Mouse (Mus musculus) embryonic facial prominence, embryonic 11.5 days (tissue): ENCODE results near the gene Gpr157. TPM values are rescaled to one million over a fixed set of nuclear protein-coding genes. Genes with fewer than 3 reads are reported as not detected.

Experiments
- ATAC-seq: fragments of 200-750 bp; cut with Nextera tagmentation; replicated peaks from 2 replicates; pipeline ENCODE4 v1.8.0; 2017; ENCODE audit warnings: low read depth; ENCODE audit not compliant: insufficient number of reproducible peaks, low FRiP score, low TSS enrichment
- DNase-seq: peaks from one replicate; pipeline ENCODE4 v3.0.0-alpha.2; 2015; ENCODE audit warnings: low spot score
- H3K27ac ChIP-seq: fragments of 300-500 bp; sonication (generic); replicated peaks from 2 replicates; pipeline ENCODE4 v1.5.1; 2014; ENCODE audit warnings: mild to moderate bottlenecking, low read depth, low read length, control low read depth
- H3K27me3 ChIP-seq: fragments of 300-500 bp; sonication (generic); 2 replicates; pipeline ENCODE4 v1.6.1; 2014; ENCODE audit warnings: mild to moderate bottlenecking, low read length, moderate library complexity, mixed read lengths; ENCODE audit not compliant: control insufficient read depth, insufficient read depth
- H3K36me3 ChIP-seq: fragments of 300-500 bp; sonication (generic); replicated peaks from 2 replicates; pipeline ENCODE4 v1.6.1; 2014; ENCODE audit warnings: low read depth, mild to moderate bottlenecking, low read length, moderate library complexity, mixed read lengths; ENCODE audit not compliant: control insufficient read depth, insufficient read depth
- H3K4me1 ChIP-seq: fragments of 300-500 bp; sonication (generic); 2 replicates; pipeline ENCODE4 v1.6.1; 2014; ENCODE audit warnings: low read length, mixed read lengths; ENCODE audit not compliant: control insufficient read depth, insufficient read depth
- H3K4me2 ChIP-seq: fragments of 300-500 bp; sonication (generic); 2 replicates; pipeline ENCODE4 v1.6.1; 2014; ENCODE audit warnings: low read depth, mild to moderate bottlenecking, control low read depth, low read length, moderate library complexity
- H3K4me3 ChIP-seq: fragments of 300-500 bp; sonication (generic); 2 replicates; pipeline ENCODE4 v1.5.1; 2014; ENCODE audit warnings: low read depth, low read length, control low read depth
- H3K9ac ChIP-seq: fragments of 300-500 bp; sonication (generic); replicated peaks from 2 replicates; pipeline ENCODE4 v1.6.1; 2014; ENCODE audit warnings: mild to moderate bottlenecking, control low read depth, low read length
- H3K9me3 ChIP-seq: fragments of 300-500 bp; sonication (generic); replicated peaks from 2 replicates; pipeline ENCODE4 v1.6.1; 2016; ENCODE audit warnings: mild to moderate bottlenecking, low read length, inconsistent platforms, mixed read lengths; ENCODE audit not compliant: control insufficient read depth
- WGBS: fragments of 180-500 bp; shearing (Covaris S2); extraction: QIAGEN DNeasy Blood & Tissue Kit; methylation state at CpG from one replicate; pipeline ENCODE4 v1.1.7; 2014; 5-methylcytosine and 5-hydroxymethylcytosine counted together
- polyA plus RNA-seq: library from polyadenylated mRNA; unstranded; fragments of >200 nt; fragmentation: Nextera tagmentation; extraction: Ambion mirVana; gene quantifications from 2 replicates; pipeline ENCODE4 v1.2.1, GENCODE M21; 2014

Gpr157 gene
- polyA plus RNA-seq, 1 experiment from 2014 or later = 0.28 TPM

DNA sequence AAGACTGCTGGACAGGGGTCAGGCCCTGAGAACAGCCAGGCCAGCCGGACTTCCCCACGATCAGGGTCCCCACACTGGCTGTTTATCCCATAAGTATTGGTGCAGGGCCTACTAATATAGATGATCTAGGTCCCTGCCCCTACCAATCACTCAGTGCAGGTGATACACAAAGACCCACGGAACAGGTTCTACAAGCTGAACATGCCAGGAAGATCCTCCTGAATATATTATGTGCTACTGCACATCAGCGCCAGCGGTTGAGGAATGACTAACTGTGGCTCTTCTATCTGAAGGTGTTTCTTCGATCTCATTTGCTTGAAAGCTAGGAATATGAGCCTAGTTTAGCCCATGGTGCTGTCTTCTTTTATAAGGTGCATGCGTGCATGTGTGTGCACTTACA lies 11.8 kb upstream of the Gpr157 start:
- no peaks in the 10 kb centered on the region for H3K4me1 ChIP-seq
- no peak overlapping the region for H3K4me3 ChIP-seq
- WGBS = 87% methylated on average over 7 of the region's 7 CpGs
- H3K9ac ChIP-seq = no peak overlapping the region
- no peaks in the 10 kb centered on the region for H3K27me3 ChIP-seq
- ATAC-seq (no peak), DNase-seq (peak; percentile 53)
- H3K36me3 ChIP-seq = no peaks in the 10 kb centered on the region
- H3K27ac ChIP-seq = no peak overlapping the region
- H3K4me2 ChIP-seq = no peak overlapping the region
- H3K9me3 ChIP-seq = no peaks in the 10 kb centered on the region

- no peaks in the 10 kb centered on the region for H3K4me1 ChIP-seq
- no peaks in the 10 kb centered on the region for H3K9me3 ChIP-seq
- no peaks in the 10 kb centered on the region for H3K27me3 ChIP-seq
- ATAC-seq (no peak), DNase-seq (no peak)
- no peak overlapping the region for H3K27ac ChIP-seq
- H3K4me2 ChIP-seq = no peak overlapping the region
- H3K9ac ChIP-seq = no peak overlapping the region
- 38% methylated on average over 18 of the region's 18 CpGs for WGBS
- no peak overlapping the region for H3K4me3 ChIP-seq
- H3K36me3 ChIP-seq = no peaks in the 10 kb centered on the region
Observed at GRCm38 (mm10) chr4:150076147-150076546, 11.0 kb upstream of the Gpr157 start.

- Histone ChIP-seq H3K4me1 (no peaks in the 10 kb centered on the region), H3K36me3 (no peaks in the 10 kb centered on the region), H3K9ac (no peak overlapping the region), H3K27ac (no peak overlapping the region), H3K4me3 (no peak overlapping the region), H3K4me2 (no peak overlapping the region), H3K9me3 (no peaks in the 10 kb centered on the region), H3K27me3 (no peaks in the 10 kb centered on the region)
- no peak for DNase-seq
- WGBS = 67% methylated on average over 2 of the region's 2 CpGs
- ATAC-seq = no peak
Observed at GRCm38 (mm10) chr4:150078646-150079045, 8.5 kb upstream of the Gpr157 start.

GRCm38 (mm10) chr4:150079244-150079643 lies 7.9 kb upstream of the Gpr157 start:
- 74% methylated on average over 7 of the region's 7 CpGs for whole genome bisulfite sequencing
- no peak for DNase-seq
- H3K27ac ChIP-seq = no peak overlapping the region
- no peak overlapping the region for H3K9ac ChIP-seq
- no peak for ATAC-seq
- H3K4me3 ChIP-seq = no peak overlapping the region
- no peaks in the 10 kb centered on the region for H3K36me3 ChIP-seq
- no peaks in the 10 kb centered on the region for H3K4me1 ChIP-seq
- no peaks in the 10 kb centered on the region for H3K9me3 ChIP-seq
- no peak overlapping the region for H3K4me2 ChIP-seq
- H3K27me3 ChIP-seq = no peaks in the 10 kb centered on the region

DNA sequence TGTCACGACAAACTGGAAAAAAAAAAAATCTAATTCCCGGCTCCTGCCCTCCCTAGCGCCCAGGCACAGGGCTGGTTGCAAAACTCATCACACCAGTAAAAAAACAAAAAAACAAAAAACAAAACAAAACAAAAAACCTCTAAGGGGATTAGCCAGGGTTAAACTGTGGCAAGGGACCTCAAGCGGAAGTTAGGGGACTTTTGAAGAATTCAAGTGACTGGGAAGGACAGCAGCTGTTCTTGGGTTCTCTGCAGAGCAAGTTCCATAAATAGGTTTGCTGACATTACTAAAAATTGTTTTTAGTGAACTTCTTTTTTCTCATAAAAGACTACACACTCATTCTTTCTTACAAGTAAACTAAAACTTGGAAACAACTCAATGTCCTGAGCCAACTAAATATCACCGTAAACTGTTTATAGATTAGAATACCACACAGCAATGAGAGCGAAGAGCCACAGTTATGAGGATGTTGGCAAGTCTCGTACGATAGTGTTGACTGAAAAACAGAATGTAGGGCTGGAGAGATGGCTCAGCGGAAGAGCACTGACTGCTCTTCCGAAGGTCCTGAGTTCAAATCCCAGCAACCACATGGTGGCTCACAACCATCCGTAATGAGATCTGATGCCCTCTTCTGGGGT lies 6.7 kb upstream of the Gpr157 start:
- 84% methylated on average over 11 of the region's 11 CpGs for WGBS
- H3K9ac ChIP-seq = no peak overlapping the region
- H3K27ac ChIP-seq = no peak overlapping the region
- no peaks in the 10 kb centered on the region for H3K4me1 ChIP-seq
- no peaks in the 10 kb centered on the region for H3K27me3 ChIP-seq
- H3K36me3 ChIP-seq = no peaks in the 10 kb centered on the region
- H3K4me3 ChIP-seq = no peak overlapping the region
- ATAC-seq (no peak), DNase-seq (no peak)
- H3K9me3 ChIP-seq = no peaks in the 10 kb centered on the region
- H3K4me2 ChIP-seq = no peak overlapping the region

- no peak for ATAC-seq
- H3K36me3 ChIP-seq = no peaks in the 10 kb centered on the region
- H3K4me2 ChIP-seq = no peak overlapping the region
- WGBS = 73% methylated on average over 4 of the region's 4 CpGs
- H3K9me3 ChIP-seq = no peaks in the 10 kb centered on the region
- no peak for DNase-seq
- peaks cover 4% of the 10 kb centered on the region; the same call in 1 of the 2 replicates for H3K27me3 ChIP-seq
- H3K4me3 ChIP-seq = no peak overlapping the region
- H3K4me1 ChIP-seq = no peaks in the 10 kb centered on the region; the same call in 1 of the 2 replicates
- no peak overlapping the region for H3K27ac ChIP-seq
- H3K9ac ChIP-seq = no peak overlapping the region
Observed at GRCm38 (mm10) chr4:150085366-150085765, 1.8 kb upstream of the Gpr157 start.

DNA sequence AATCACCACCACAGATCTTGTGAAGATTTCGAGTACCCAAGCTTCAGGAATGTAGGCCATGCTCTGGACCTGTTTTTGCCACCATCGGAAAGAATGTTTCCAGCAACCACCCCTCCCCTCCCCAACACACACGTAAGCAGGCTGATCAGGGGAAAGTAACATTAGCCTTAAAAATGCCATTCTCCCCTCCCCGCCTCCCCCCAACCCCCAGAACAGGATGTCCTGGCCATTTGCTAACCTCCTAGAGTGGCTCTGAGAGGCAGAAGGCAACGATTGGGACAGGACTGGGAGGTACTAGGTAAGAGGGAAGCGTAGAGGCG lies 364 bp upstream of the Gpr157 start:
- no peak overlapping the region for H3K27ac ChIP-seq
- under 1% methylated on average over 7 of the region's 7 CpGs for WGBS

GRCm38 (mm10) chr4:150087890-150088530 lies 845 bp downstream of the Gpr157 start:
- DNase-seq = no peak
- no peak overlapping the region for H3K27ac ChIP-seq
- ATAC-seq = no peak
- H3K4me2 ChIP-seq = peak overlapping the region; percentile 99
- WGBS = 16% methylated on average over 29 of the region's 29 CpGs
- peak overlapping the region; percentile 60 for H3K4me3 ChIP-seq
- peak overlapping the region; percentile 61 for H3K9ac ChIP-seq
- no peaks in the 10 kb centered on the region for H3K36me3 ChIP-seq
- H3K9me3 ChIP-seq = no peaks in the 10 kb centered on the region
- no peaks in the 10 kb centered on the region; the same call in 1 of the 2 replicates for H3K4me1 ChIP-seq
- peaks cover 4% of the 10 kb centered on the region; the same call in 1 of the 2 replicates for H3K27me3 ChIP-seq

More for the DNA sequence above, 364 bp upstream of the Gpr157 start:
- ATAC-seq (no peak; the same call in 1 of the 2 replicates), DNase-seq (no peak)
- Histone ChIP-seq H3K9ac (no peak overlapping the region), H3K36me3 (no peaks in the 10 kb centered on the region), H3K9me3 (no peaks in the 10 kb centered on the region), H3K4me3 (peak overlapping the region; percentile 60), H3K4me1 (no peaks in the 10 kb centered on the region; the same call in 1 of the 2 replicates), H3K4me2 (peak overlapping the region; percentile 99), H3K27me3 (peaks cover 4% of the 10 kb centered on the region; the same call in 1 of the 2 replicates)
